Mouse (Mus musculus) fibroblast of lung, adult 2 months (primary cell): Measurements from ENCODE around the gene Cltrn.

Source experiments
- DNase-seq: peaks from one replicate; pipeline ENCODE4 v3.0.0-alpha.2; 2011; ENCODE audit warnings: low read depth

Cltrn gene

DNA sequence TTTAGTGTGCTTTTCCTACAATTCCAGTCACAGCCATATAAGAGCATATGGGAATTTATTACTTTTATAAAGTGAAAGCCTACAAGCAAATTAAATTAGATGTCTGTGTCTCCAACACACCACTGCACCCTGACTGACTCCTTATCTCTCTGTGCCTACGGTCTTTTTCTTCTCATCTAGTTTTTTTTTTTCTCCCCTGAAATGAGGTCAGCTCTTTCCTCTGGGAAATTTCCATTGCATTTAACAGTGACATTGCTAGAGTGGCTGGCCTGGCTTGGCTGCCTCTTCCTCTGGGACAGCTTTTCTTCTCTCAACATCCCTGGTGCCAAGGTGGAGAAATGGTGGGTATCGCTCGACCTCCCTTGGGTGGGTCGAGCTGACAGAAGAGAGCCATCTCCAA lies at the start of gene Cltrn:
Cltrn (plus strand) TSS at position 249 of the 400 bp plus-strand sequence.
- DNase-seq, result no peak

DNA sequence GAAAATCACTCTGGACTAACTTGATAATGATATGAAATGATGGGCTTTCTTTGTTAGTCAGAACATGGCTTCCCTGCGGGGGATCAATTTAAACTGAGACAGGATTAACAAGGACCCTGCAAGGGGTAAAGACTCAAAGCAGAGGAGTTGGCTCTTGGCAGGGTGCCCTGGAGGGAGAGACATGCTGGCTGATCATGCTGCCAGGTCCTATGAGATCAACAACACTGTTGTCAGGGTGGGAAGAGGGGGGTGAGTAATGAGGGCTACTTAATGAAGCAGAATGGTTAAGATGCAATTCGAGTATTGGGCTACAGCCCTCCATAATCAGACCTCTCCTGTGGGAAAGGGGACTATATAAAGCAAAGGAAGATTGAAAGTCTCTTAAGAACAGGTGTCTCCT lies 49.7 kb upstream of the Cltrn start:
- DNase-seq, result no peak

DNA sequence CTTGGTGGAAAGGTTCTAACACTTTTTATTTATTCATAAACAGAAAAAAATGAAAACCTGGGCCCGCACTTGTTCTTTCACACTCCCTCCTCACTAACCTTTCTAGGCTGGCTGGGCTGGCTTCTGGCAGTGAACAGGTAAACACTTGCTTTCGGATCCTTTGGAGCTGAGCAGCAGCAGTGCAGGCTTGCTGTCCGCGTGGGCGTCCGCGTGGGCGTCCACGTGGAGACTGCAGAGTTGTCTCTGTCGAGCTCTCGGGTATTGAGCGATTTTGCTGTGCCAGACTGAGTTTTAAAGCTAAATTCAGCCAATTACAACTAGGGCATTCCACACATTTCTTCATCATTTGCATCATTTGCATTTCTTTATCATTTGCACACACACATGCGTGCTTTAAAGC lies 46.6 kb upstream of the Cltrn start:
- DNase-seq, result no peak

DNA sequence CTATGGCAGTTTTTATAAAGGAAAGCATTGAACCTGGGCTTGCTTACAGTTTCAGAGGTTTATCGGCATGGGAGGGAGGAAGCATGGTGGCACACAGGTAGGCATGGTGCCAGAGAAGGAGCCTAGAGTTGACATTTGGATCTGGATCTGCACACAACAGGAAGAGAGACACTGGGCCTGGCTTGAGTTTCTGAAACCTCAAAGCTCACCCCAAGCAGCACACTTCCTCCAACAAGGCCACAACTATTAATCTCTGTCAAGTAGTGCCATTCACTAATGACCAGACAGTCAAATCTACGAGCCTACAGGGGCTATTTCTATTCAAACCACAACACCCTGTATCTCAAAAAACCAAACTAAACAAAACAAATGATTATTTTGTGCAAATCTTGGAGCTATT lies 41.9 kb upstream of the Cltrn start:
- no peak for DNase-seq

DNA sequence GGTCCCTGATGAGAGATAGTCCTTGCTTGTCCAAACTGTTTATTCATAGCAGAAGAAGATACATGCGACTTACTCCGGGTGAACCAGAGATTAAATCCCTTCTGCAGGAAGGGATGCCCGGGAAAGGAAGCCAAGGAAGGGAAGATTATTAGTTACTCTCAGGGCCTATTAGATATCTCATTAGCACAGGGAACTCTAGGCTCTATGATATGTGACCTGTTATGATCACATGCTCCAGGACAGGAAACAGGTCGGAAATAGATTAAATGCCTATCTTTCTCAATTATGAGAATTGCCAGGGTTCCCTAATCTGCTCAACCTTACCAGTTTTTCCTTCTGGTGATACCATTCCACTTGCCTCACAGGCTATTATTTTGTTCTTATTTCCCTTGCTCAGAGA lies 32.9 kb upstream of the Cltrn start:
- no peak for DNase-seq

DNA sequence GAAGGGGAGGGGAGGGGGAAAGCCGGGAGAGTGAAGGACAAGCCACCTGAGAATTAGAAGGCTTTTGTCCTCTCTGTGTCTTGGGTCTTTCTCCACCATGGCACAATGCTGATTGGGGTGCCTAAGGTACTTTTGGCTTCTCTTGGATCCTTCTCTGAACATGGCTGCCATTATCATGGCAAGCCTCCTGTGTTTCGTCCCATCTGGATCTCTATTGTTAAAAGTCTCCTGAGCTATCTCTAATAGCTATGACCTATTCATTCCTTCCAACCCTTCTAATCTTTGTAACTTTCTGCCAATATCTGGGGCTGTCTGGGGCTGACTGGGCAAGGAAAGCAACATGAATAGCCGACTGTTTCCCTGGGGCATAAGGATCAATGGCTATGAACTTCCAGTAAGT lies 30.1 kb upstream of the Cltrn start:
- DNase-seq, result no peak

DNA sequence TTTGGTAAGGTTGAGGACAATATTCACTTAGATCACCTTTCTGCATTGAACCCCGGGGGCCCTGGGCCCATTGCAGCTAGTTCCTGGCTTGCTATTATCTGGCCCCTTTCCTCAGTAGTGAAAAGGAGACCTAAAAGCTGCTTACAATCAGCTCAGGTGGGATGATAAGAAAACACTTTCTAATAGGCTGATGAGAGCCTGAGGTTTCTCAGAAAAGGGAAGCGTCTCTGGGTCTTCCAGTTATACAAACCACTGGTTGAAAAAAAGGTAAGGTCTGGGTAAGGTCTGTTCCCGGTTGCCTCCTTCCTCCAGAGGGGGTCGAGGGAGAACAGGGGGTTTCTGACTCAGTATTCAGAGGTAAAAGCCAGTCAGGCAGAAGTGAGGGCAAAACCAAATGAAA lies 29.6 kb upstream of the Cltrn start:
- no peak for DNase-seq

DNA sequence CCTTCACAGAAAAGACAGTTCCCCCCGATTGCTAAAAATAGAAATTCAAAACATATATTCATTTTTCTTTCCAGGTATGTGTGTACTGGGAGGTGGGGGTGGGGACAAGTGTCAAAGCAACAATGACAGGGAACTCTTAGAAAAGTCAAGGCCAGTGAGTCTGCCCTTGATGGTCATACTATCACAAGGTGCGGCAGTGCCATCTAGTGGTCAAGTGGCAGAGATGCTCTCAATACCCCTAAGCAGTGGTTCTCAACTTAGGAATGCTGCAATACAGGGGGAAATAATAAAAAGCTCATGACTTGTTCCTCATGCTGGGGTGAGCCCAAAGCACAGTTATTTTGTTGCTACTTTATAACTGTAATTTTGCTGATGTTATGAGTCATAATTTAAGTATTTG lies 22.4 kb upstream of the Cltrn start:
- DNase-seq, result peak; percentile 36

DNA sequence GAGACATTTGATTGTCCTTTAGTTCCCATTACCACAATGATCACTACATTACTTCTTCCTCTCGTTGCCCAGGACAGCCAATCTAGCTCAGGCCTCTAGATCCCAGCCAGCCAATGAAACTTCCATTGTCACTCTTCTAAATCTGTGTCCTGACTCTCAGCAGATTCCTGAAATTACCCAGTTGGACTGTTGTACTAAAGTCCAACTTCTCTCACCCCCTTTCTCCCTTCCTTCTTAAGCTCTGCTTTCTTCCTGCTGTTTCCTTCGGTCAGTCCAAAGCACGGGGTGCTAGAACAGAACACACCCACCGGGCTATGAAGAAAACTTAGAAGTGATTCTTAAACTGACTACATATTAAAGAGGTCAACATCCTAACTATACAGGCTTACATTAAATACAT lies 19.7 kb upstream of the Cltrn start:
- no peak for DNase-seq

DNA sequence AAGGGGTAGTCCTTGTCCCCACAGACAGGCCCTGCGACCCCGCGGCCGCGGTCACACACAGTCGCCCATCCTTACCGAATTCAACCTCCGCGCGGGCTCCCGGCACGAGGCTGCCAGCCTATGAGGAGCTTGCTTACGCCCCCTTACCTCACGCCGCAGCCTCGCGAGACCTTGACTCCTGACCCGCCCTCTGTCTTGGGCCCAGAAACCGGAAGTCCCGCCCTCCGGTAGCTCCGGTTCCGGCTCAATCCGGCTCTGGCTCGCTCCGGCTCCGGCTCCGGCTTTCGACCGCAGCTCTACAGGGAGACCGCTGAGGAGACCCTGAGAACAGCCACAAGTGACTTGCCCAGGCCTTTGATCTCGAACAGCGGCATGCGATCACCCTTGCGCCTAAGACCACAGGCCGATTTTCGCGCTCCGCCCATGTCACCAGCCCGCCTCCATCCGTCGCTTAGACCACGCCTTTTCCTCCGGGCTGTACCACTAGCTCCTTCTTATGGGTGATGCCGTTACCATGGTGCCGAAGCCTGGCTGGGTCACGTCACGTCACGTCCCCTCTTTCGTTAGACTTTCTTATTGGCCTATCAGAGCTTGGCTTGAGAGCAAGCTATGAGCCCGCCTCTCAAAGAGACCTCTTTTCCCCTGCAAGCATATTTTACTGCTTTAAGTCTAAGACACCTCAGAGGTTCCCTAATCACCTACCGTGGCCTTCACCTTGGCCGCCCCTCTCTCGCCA lies 12.4 kb upstream of the Cltrn start, which contains the start of gene Siah1b:
Siah1b (minus strand) TSS at position 454 of the 736 bp plus-strand sequence.
- DNase-seq, result peak; percentile 78

DNA sequence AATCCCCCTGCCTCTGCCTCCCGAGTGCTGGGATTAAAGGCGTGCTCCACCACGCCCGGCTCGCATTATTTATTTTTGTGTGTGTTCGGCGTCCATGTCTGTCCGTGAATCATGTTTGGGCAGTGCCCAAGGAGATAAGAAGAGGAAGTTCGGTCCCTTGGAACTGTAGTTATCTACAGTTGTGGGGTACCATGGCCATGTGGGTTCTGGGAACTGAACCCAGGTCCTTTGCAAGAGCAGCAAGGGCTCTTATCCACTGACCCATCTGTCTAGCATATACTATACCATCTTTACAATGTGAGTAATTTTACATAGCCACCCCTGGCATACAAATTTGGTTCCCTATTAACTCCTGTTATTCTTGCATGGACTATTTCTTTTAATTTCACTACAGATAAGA lies 6.6 kb upstream of the Cltrn start:
- DNase-seq, result no peak

DNA sequence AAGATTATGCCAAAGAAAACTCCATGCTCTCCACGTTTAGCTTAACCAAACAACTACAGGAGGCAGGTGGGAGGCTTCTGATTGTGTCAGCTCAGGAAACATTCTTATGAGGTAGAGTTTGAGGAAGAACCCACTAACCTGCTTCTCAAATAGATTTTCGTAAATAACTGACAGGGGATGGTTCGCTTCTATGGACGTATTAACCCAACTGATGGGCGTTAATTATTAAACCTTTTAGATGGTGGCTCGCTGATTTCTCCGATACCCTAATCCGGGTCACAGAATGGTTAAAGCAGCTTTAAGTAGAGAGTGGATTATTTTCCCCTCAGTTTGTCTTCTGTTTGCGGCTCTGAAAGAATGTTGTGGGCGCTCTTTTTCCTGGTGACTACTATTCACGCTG lies 1.3 kb downstream of the Cltrn start:
- DNase-seq, result no peak

DNA sequence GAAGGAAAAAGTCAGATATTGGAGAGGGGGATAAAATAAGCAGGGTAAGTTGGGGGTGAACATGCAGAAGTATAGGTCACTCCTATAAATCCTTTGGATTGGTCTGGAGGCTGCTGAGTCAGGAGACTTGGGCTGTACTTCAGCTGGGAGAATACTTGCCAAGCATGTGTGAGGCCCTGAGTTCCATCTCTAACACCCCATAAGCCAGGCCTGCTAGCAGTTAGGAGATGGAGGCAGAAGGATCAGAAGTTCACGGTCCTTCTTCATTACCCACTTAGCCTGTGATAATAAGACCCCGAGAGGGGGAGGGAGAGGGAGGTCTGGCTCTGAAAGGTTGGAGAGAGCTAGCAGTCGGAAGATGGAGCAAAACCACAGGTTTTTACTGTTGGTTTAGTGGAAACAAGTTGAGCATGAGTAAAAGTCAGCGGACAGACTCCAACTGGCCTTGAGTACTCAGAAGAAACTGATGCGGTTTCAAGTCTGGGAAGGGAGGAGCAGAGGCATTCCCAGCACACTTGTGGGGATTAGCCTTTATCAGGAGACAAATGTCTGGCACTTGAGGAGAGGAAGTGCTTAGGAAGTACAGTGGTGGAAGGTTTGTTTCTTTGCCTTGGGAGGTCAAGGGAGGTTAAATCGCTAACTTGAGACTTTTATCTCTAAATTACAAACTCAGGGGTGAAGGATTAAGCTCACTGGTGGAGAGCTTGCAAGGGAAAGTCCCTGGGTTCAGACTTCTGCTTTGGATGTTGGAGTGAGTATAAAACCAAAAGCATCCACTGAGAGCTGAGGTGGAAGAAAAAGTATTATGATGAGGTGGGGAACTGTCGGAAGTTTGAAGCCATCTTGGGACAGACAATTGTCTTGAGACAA lies 3.9 kb downstream of the Cltrn start:
- DNase-seq, result no peak

DNA sequence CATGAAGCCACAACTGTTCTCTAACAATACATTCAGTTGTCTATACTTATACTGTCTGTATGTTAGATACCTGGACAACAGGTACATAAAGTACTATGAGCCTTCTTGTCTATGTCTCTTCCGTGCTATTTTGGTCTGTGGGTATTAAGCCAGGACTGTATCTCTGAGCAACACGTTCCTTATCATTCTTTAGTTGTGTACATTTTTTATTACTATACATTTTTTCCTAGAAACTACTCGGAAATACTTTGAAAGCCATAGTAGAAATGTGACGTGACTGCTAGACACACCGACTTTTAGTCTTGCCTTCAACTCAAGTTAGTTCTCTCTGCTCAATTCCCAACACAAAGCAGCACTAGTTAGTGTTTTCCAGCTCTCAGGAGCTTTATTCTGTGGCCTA lies 4.8 kb downstream of the Cltrn start:
- DNase-seq, result no peak

DNA sequence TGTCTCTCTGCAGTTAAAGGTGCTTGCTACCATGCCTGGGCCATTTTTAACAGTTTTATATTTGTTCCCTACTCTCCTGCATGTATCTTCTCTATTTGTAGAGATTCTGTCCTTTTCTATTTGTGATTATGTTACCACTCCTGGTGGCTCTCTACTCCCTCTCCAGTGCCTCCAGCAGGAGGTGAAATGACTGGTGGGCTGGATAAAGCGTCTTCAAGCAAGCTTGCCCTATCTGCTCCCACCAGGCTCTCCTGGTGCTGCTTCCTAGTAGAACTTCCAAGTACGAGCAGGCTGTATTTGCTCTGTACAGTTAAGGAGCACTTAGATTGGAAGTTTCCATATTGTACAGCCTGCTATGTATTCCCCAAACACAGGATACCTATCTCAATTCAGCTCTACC lies 7.2 kb downstream of the Cltrn start:
- no peak for DNase-seq

DNA sequence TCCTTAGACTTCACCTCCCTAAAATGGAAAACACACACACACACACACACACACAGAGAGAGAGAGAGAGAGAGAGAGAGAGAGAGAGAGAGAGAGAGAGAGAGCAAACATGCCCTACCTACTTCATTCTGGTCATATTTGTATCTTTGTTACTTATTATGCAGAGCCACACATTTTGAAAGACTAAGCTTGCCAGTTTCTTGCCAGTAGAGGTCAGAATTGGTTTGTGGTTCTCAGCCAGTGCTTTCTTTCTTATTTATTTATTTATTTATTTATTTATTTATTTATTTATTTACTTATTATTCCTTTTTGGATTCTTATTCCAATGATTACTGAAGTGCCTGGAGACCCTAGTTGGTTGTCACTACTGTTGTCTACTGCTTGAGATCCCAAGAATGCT lies 12.9 kb downstream of the Cltrn start:
- DNase-seq, result no peak

DNA sequence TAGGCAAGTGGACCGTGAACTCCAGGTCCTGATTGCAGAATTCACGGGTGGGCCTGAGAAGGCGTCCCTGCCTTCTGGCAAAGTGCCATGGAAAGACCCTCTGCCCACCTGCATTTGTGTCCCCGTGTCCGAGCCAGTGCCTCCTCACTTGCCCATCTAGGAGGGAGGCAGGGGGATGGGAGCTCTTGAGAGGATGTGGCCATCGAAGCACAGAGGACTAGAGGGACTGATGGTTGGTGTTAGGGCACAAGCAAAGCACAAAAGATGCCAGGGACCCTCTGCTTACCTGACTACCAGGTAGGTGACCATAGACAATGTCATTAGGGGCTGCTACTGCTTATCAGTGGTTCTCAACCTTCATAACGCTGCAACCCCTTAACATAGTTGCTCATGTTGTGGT lies 13.6 kb downstream of the Cltrn start:
- no peak for DNase-seq

DNA sequence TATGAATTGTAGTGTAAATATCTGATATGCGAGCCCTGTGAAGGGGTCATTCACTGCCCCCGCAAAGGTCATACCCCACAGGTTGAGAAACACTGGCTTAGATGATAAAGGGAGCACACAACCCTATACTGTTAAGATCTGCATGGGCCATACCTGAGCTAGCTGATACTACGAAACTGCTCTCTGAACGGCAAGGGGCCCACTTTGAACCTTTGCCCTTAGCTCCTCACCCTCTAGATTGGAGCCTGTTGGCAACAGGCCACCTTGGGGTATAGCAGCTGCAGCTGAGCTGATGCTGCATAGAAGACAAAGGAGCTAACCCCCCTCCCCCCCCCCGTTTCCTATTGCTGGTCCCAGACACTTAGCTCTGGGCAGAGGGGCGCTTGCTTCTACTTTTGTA lies 14.0 kb downstream of the Cltrn start:
- DNase-seq, result no peak

DNA sequence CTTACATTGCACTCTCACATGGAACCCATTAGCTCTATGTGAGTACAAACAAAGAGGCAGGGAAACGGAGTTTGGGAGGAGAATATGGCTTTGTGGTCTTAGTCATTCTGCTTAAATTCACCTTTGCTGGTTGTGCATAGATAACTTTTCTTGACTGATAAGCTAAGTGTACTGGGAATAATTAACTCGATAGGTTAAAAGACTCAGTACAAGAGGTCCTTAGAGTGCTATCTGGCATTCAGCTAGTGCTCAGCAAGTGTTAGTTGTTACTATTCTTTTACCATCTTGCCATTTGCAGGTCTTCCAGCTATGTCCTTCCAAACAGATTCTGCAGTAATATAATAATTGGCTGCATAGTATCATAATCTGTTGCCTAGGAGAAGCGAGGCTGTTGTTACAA lies 22.5 kb downstream of the Cltrn start:
- DNase-seq, result no peak

DNA sequence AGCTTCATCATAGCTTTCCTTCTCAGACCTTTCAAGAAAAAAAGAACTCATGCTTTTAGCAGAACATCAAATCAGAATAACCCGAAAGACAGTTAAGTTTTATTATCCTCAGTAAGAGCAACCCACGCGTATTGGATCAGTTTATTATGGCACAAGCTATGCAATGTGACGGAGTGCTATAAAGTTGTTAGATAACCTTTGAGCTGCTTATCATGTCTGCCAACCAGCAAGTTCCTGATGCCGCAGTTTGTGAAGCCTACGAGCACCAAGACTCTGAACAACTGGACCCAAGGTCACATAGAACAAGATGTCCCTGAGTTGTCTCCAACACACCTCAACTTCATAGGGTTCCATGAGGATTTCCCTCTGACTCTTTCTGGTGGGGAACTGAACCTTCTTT lies 25.1 kb downstream of the Cltrn start:
- DNase-seq, result no peak

DNA sequence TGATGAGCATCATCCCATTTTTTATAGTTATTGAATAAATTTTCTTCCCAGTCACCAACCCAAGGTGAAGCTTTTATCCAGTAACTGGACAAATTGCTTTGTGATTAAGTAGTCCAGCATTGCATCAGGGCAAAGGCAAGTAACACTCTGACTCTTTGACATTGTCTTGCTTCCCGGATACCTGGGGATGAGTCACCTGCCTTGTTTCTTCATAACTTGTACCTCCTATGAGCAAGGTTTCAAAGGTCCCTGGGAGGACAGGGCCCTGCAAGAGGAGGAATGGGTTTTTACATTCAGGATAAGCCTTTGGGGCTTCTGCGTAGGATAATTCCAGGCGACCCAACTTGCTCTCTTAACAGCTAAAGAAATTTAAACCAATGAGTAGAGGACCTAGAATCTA lies 35.3 kb downstream of the Cltrn start:
- no peak for DNase-seq

DNA sequence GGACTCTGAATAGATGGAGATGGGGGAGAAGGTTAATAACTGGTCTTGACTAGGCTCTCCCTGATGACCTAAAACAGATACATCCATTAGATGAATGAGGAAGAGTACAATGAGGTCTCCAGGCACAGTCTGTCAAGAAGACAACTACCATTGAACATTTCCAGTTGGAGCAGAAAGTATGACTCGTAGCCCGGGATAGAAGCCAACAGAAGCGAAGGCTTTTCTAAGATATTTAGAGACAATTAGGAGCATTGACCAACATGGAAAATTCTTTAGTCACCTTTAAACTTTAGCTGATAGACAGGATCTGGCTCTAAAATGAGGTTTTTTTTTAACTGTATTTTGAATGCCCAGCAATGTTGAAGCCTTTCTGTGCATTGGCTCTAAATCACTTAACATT lies 44.9 kb downstream of the Cltrn start:
- peak; percentile 2 for DNase-seq

DNA sequence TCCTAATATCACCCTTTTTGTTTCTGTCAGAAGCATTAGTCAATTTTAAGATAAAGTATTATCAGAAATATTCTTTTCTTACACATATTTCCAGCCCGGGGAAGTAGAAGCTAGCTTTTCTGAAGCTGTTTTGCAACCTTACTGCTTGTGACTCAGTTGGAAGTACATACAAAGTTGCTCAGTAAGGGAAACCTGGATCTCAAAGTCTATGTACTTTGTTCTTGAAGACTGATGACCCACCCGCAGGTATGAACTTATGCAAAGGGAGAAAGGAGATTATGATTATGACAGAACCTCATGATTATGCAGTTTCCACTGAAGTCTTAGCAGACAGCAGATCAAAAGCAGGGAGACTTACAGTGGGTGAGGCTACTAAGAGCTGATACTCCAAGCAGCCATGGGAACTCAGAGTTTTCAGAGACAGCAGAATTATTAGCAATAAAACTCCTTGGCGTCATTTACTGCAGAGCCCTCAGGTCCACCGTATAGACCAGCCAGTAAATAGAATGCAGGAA lies 46.7 kb downstream of the Cltrn start:
- DNase-seq, result no peak
